Mouse (Mus musculus) myocyte (in vitro differentiated cells): ENCODE data around the gene Ldlrad3. TPM values are rescaled to one million over a fixed set of nuclear protein-coding genes. Genes with fewer than 3 reads are reported as not detected.

Experiments
- H3K27me3 ChIP-seq: one replicate; pipeline ENCODE4 v1.6.1; 2011; ENCODE audit not compliant: control insufficient read depth, insufficient read depth, insufficient read length
- H3K36me3 ChIP-seq: one replicate; pipeline ENCODE4 v1.6.1; 2011; ENCODE audit not compliant: control insufficient read depth, insufficient read depth
- H3K4me2 ChIP-seq: one replicate; pipeline ENCODE4 v1.6.1; 2011; ENCODE audit warnings: low read depth, control low read depth
- H3K4me3 ChIP-seq: one replicate; pipeline ENCODE4 v1.5.1; 2011; ENCODE audit warnings: mild to moderate bottlenecking, control low read depth, moderate library complexity
- H3K79me2 ChIP-seq: one replicate; pipeline ENCODE4 v1.6.1; 2011; ENCODE audit not compliant: control insufficient read depth, insufficient read depth
- H3ac ChIP-seq: one replicate; pipeline ENCODE4 v1.6.1; 2011; ENCODE audit not compliant: control insufficient read depth, insufficient read length
- CEBPB ChIP-seq: IDR thresholded peaks from 2 replicates; pipeline ENCODE4 v1.6.1; 2011; ENCODE audit warnings: mild to moderate bottlenecking, moderate library complexity; ENCODE audit not compliant: poor library complexity, insufficient read depth, severe bottlenecking
- E2F4 ChIP-seq: IDR thresholded peaks from one replicate; pipeline ENCODE4 v1.6.1; 2011; ENCODE audit warnings: mild to moderate bottlenecking, control low read depth, moderate library complexity; ENCODE audit not compliant: insufficient read depth
- MAX ChIP-seq: IDR thresholded peaks from one replicate; pipeline ENCODE4 v1.6.1; 2011; ENCODE audit warnings: low read depth, mild to moderate bottlenecking, control low read depth
- MYOD1 ChIP-seq, 3 experiments: IDR thresholded peaks; one replicate each; pipeline ENCODE4 v1.6.1; 2011; ENCODE audit warnings: control low read depth in 2 of 3, low read depth in 2 of 3, mild to moderate bottlenecking in 2 of 3, moderate library complexity in 1 of 3; ENCODE audit not compliant: insufficient read length in 2 of 3, control insufficient read depth in 1 of 3
- MYOG ChIP-seq, 3 experiments: IDR thresholded peaks; one replicate each; pipeline ENCODE4 v1.6.1; 2011; ENCODE audit warnings: control low read depth in 2 of 3, low read depth in 2 of 3, mild to moderate bottlenecking in 2 of 3; ENCODE audit not compliant: insufficient read length in 2 of 3, control insufficient read depth in 1 of 3, insufficient read depth in 1 of 3
- POLR2A ChIP-seq: IDR thresholded peaks from one replicate; pipeline ENCODE4 v1.6.1; 2011; ENCODE audit warnings: low read depth, mild to moderate bottlenecking, control low read depth, moderate library complexity; ENCODE audit not compliant: insufficient read length
- POLR2AphosphoS2 ChIP-seq: IDR thresholded peaks from one replicate; pipeline ENCODE4 v1.6.1; 2011; ENCODE audit warnings: low read depth, control low read depth; ENCODE audit not compliant: insufficient read length
- REST ChIP-seq: IDR thresholded peaks from one replicate; pipeline ENCODE4 v1.6.1; 2011; ENCODE audit warnings: mild to moderate bottlenecking, control low read depth, moderate library complexity; ENCODE audit not compliant: insufficient read depth, insufficient read length
- SRF ChIP-seq: IDR thresholded peaks from one replicate; pipeline ENCODE4 v1.6.1; 2011; ENCODE audit warnings: low read depth; ENCODE audit not compliant: control insufficient read depth, insufficient read length
- TCF12 ChIP-seq: IDR thresholded peaks from one replicate; pipeline ENCODE4 v1.6.1; 2011; ENCODE audit warnings: mild to moderate bottlenecking, control low read depth; ENCODE audit not compliant: poor library complexity, insufficient read depth, severe bottlenecking
- TCF3 ChIP-seq: IDR thresholded peaks from one replicate; pipeline ENCODE4 v1.6.1; 2011; ENCODE audit warnings: low read depth, control low read depth; ENCODE audit not compliant: insufficient read length
- USF1 ChIP-seq: IDR thresholded peaks from one replicate; pipeline ENCODE4 v1.6.1; 2011; ENCODE audit warnings: low read depth, mild to moderate bottlenecking, control low read depth, moderate library complexity
- polyA plus RNA-seq: library from polyadenylated mRNA; unstranded; fragments of >200 nt; fragmentation: generic; extraction: Trizol; gene quantifications from one replicate; pipeline ENCODE4 v1.2.1, GENCODE M21; 2012; ENCODE audit warnings: missing spikeins

The Ldlrad3 gene
- polyA plus RNA-seq, 1 experiment, result 32.1 TPM

- H3ac ChIP-seq, result no peak overlapping the region
- TF ChIP-seq MYOG (IDR thresholded peaks at IDR 0.05; ENCODE audit: control insufficient read depth in 1 of 3, insufficient read depth in 1 of 3, insufficient read length in 2 of 3, low read depth in 2 of 3), result no peak
- no peak for TF ChIP-seq USF1
- H3K79me2 ChIP-seq, result peaks cover 9% of the 10 kb centered on the region
- no peaks in the 10 kb centered on the region for H3K27me3 ChIP-seq
- no peak overlapping the region for H3K4me2 ChIP-seq
- H3K4me3 ChIP-seq, result no peak overlapping the region
- H3K36me3 ChIP-seq, result no peaks in the 10 kb centered on the region
Measured at GRCm38 (mm10) chr2:102076237-102076636, 109.9 kb downstream of the Ldlrad3 start.

- peaks cover 12% of the 10 kb centered on the region for H3K36me3 ChIP-seq
- H3K4me2 ChIP-seq, result no peak overlapping the region
- H3ac ChIP-seq, result no peak overlapping the region
- no peaks in the 10 kb centered on the region for H3K27me3 ChIP-seq
- H3K79me2 ChIP-seq, result peaks cover 6% of the 10 kb centered on the region
- TF ChIP-seq MAX (no peak), TCF12 (no peak), TCF3 (no peak), MYOG (IDR thresholded peaks at IDR 0.05; ENCODE audit: control insufficient read depth in 1 of 3, insufficient read depth in 1 of 3, insufficient read length in 2 of 3, low read depth in 2 of 3) (no peak), E2F4 (no peak), MYOD1 (IDR thresholded peaks at IDR 0.05; ENCODE audit: control insufficient read depth in 1 of 3, insufficient read length in 2 of 3, low read depth in 2 of 3) (no peak), USF1 (no peak), REST (no peak)
- H3K4me3 ChIP-seq, result no peak overlapping the region
Measured at GRCm38 (mm10) chr2:102073266-102074037, 112.7 kb downstream of the Ldlrad3 start.

- H3K79me2 ChIP-seq, result peaks cover 6% of the 10 kb centered on the region
- H3K27me3 ChIP-seq, result no peaks in the 10 kb centered on the region
- no peak overlapping the region for H3ac ChIP-seq
- H3K36me3 ChIP-seq, result peaks cover 14% of the 10 kb centered on the region
- no peak overlapping the region for H3K4me3 ChIP-seq
- H3K4me2 ChIP-seq, result no peak overlapping the region
- TF ChIP-seq POLR2A (no peak), REST (no peak), USF1 (no peak), POLR2AphosphoS2 (no peak), MYOG (IDR thresholded peaks at IDR 0.05; ENCODE audit: control insufficient read depth in 1 of 3, insufficient read depth in 1 of 3, insufficient read length in 2 of 3, low read depth in 2 of 3) (no peak)
Measured at GRCm38 (mm10) chr2:102072859-102073258, 113.3 kb downstream of the Ldlrad3 start.

GRCm38 (mm10) chr2:102071022-102071717, 115.0 kb downstream of the Ldlrad3 start:
- Histone ChIP-seq H3K4me2 (no peak overlapping the region), H3K79me2 (peaks cover 6% of the 10 kb centered on the region), H3K27me3 (no peaks in the 10 kb centered on the region), H3K4me3 (no peak overlapping the region), H3K36me3 (peaks cover 14% of the 10 kb centered on the region), H3ac (no peak overlapping the region)
- TF ChIP-seq MYOD1 (IDR thresholded peaks at IDR 0.05; ENCODE audit: control insufficient read depth in 1 of 3, insufficient read length in 2 of 3, low read depth in 2 of 3), result no peak
- no peak for TF ChIP-seq POLR2A
- no peak for TF ChIP-seq SRF
- no peak for TF ChIP-seq USF1
- TF ChIP-seq REST, result no peak
- no peak for TF ChIP-seq POLR2AphosphoS2
- no peak for TF ChIP-seq TCF3
- TF ChIP-seq E2F4, result no peak
- TF ChIP-seq MAX, result no peak
- no peak for TF ChIP-seq CEBPB
- TF ChIP-seq MYOG (IDR thresholded peaks at IDR 0.05; ENCODE audit: control insufficient read depth in 1 of 3, insufficient read depth in 1 of 3, insufficient read length in 2 of 3, low read depth in 2 of 3), result no peak
- no peak for TF ChIP-seq TCF12

- Histone ChIP-seq H3K27me3 (no peaks in the 10 kb centered on the region), H3K4me2 (no peak overlapping the region), H3K4me3 (no peak overlapping the region), H3K36me3 (peaks cover 28% of the 10 kb centered on the region), H3ac (no peak overlapping the region), H3K79me2 (no peaks in the 10 kb centered on the region)
- no peak for TF ChIP-seq REST
Measured at GRCm38 (mm10) chr2:102064826-102065441, 121.3 kb downstream of the Ldlrad3 start.
